Comparison of ENCODE assay signal across 23 mouse cellular contexts in the genomic region with DNA sequence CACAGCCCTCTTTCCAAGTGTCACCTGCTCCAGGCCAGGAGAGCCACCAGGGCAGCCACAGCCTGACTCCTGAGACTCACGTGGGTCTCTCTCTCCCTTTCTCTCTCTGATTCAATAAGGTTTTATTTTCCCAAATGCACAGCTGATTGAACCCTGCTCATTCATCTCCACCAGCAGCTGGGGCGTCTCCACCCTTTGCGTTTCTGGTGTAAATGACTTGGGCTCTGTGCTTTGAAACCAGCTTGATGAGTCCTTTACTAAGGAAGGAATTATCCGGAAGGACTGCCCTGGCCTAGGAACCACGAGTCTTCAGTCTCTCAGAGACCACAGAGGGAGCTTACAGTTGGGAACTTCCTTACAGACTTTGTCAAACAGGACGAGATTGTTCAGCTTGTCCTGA. TPM values are rescaled to one million over a fixed set of nuclear protein-coding genes. Genes with fewer than 3 reads are reported as not detected.
"Had no signal": no experiment of that assay in that cellular context is flagged by ENCODE, and none has a peak within 500 bp of the region (broad histone marks: within the 10 kb centered on the region; RNA-seq: fewer than 3 reads in every experiment).

No protein-coding gene starts in this region.

- H3K36me3 ChIP-seq: midbrain, embryonic 10.5 days; midbrain, embryonic 12.5 days; neural tube, embryonic 12.5 days; stomach, embryonic 15.5 days had no signal

- H3K27ac ChIP-seq: midbrain, embryonic 10.5 days; midbrain, embryonic 12.5 days; neural tube, embryonic 12.5 days; stomach, embryonic 15.5 days; stomach, postnatal 0 days had no signal

- H3K9ac ChIP-seq: lung, embryonic 14.5 days; midbrain, embryonic 12.5 days; neural tube, embryonic 12.5 days; stomach, embryonic 15.5 days had no signal

- H3K9me3 ChIP-seq: midbrain, embryonic 10.5 days; midbrain, embryonic 12.5 days; neural tube, embryonic 12.5 days; stomach, embryonic 15.5 days had no signal

- H3K4me3 ChIP-seq: midbrain, embryonic 10.5 days; midbrain, embryonic 12.5 days; myocyte; neural tube, embryonic 12.5 days; stomach, embryonic 15.5 days had no signal

- DNase-seq: lung, adult 18-20 months; lung, embryonic 14.5 days; lung, postnatal 10 days; lung, postnatal 4 days; midbrain, embryonic 14.5 days; right cerebral cortex, postnatal 14 days; thymus, adult 2 months; thymus, postnatal 25 days; thymus, postnatal 4 days had no signal

RNA-seq across cellular contexts. Expression of a gene that starts 10.2 kb away (rescaled TPM):
- total RNA-seq: megakaryocyte, adult 5-6 weeks; megakaryocyte-erythroid progenitor cell, adult 5-6 weeks; neutrophil, adult 5-6 weeks had no signal
- polyA plus RNA-seq: lung, embryonic 14.5 days; lung, embryonic 16.5 days; midbrain, embryonic 10.5 days; midbrain, embryonic 12.5 days; midbrain, embryonic 14.5 days; midbrain, embryonic 16.5 days; myocyte; neural tube, embryonic 12.5 days; neural tube, embryonic 14.5 days; spleen, adult 2 months; stomach, embryonic 15.5 days; stomach, postnatal 0 days; thymus, adult 2 months; urinary bladder, adult 2 months had no signal
